Mouse (Mus musculus) midbrain, embryonic 14.5 days (tissue): ENCODE measurements around the gene Pnkd. TPM values are rescaled to one million over a fixed set of nuclear protein-coding genes. Genes with fewer than 3 reads are reported as not detected.
A peak's percentile ranks its signal among the peaks of the same experiment; 100 is the strongest.

Source experiments
- ATAC-seq: fragments of 200-750 bp; cut with Nextera tagmentation; 2 replicates; pipeline ENCODE4 v1.8.0; 2017; ENCODE audit warnings: moderate number of reproducible peaks, moderate library complexity; ENCODE audit not compliant: low FRiP score, low TSS enrichment
- DNase-seq: peaks from one replicate; pipeline ENCODE4 v3.0.0-alpha.2; 2015
- H3K27ac ChIP-seq: fragments of 300-500 bp; sonication (generic); replicated peaks from 2 replicates; pipeline ENCODE4 v1.5.1; 2014; ENCODE audit warnings: mild to moderate bottlenecking, low read depth, low read length, moderate library complexity
- H3K27me3 ChIP-seq: fragments of 300-500 bp; sonication (generic); 2 replicates; pipeline ENCODE4 v1.6.1; 2014; ENCODE audit warnings: low read length, control low read depth, mixed read lengths; ENCODE audit not compliant: control insufficient read depth, insufficient read depth
- H3K36me3 ChIP-seq: fragments of 300-500 bp; sonication (generic); 2 replicates; pipeline ENCODE4 v1.6.1; 2014; ENCODE audit warnings: low read length, control low read depth; ENCODE audit not compliant: control insufficient read depth, insufficient read depth
- H3K4me1 ChIP-seq: fragments of 300-500 bp; sonication (generic); 2 replicates; pipeline ENCODE4 v1.6.1; 2014; ENCODE audit warnings: mild to moderate bottlenecking, antibody characterized with exemption, low read length, control low read depth; ENCODE audit not compliant: control insufficient read depth, insufficient read depth
- H3K4me2 ChIP-seq: fragments of 300-500 bp; sonication (generic); 2 replicates; pipeline ENCODE4 v1.6.1; 2014; ENCODE audit warnings: mild to moderate bottlenecking, low read length, moderate library complexity
- H3K4me3 ChIP-seq: fragments of 300-500 bp; sonication (generic); replicated peaks from 2 replicates; pipeline ENCODE4 v1.5.1; 2014; ENCODE audit warnings: low read depth, low read length
- H3K9ac ChIP-seq: fragments of 300-500 bp; sonication (generic); replicated peaks from 2 replicates; pipeline ENCODE4 v1.6.1; 2014; ENCODE audit warnings: mild to moderate bottlenecking, low read length, moderate library complexity
- H3K9me3 ChIP-seq: fragments of 300-500 bp; sonication (generic); 2 replicates; pipeline ENCODE4 v1.6.1; 2016; ENCODE audit warnings: low read length, control low read depth, mixed read lengths; ENCODE audit not compliant: control insufficient read depth
- WGBS: fragments of 180-500 bp; shearing (Covaris S2); extraction: QIAGEN DNeasy Blood & Tissue Kit; methylation state at CpG from one replicate; pipeline ENCODE4 v1.1.7; 2014; 5-methylcytosine and 5-hydroxymethylcytosine counted together
- polyA plus RNA-seq: library from polyadenylated mRNA; unstranded; fragments of >200 nt; fragmentation: Nextera tagmentation; extraction: Ambion mirVana; gene quantifications from 2 replicates; pipeline ENCODE4 v1.2.1, GENCODE M21; 2014

Pnkd gene
- polyA plus RNA-seq, 1 experiment from 2014 or later = 99.0 TPM

GRCm38 (mm10) chr1:74298157-74298750 lies 13.5 kb downstream of the Pnkd start:
- ATAC-seq = no peak
- Histone ChIP-seq H3K9ac (no peak overlapping the region), H3K9me3 (no peaks in the 10 kb centered on the region), H3K27ac (no peak overlapping the region), H3K27me3 (no peaks in the 10 kb centered on the region; the same call in 1 of the 2 replicates), H3K4me1 (peaks cover 15% of the 10 kb centered on the region), H3K36me3 (0 out of 2 replicates have a peak, but pooled peaks cover 2% of the 10 kb centered on the region), H3K4me3 (no peak overlapping the region), H3K4me2 (no peak overlapping the region)
- 82% methylated on average over 5 of the region's 5 CpGs for WGBS
- DNase-seq = no peak

- H3K36me3 ChIP-seq = 0 out of 2 replicates have a peak, but pooled peaks cover 2% of the 10 kb centered on the region
- no peak for DNase-seq
- no peaks in the 10 kb centered on the region for H3K9me3 ChIP-seq
- H3K27me3 ChIP-seq = peaks cover 7% of the 10 kb centered on the region; the same call in 1 of the 2 replicates
- H3K27ac ChIP-seq = no peak overlapping the region
- WGBS = 73% methylated on average over 5 of the region's 5 CpGs
- H3K4me3 ChIP-seq = no peak overlapping the region
- no peak overlapping the region for H3K4me2 ChIP-seq
- peaks cover 21% of the 10 kb centered on the region for H3K4me1 ChIP-seq
- H3K9ac ChIP-seq = no peak overlapping the region
- ATAC-seq = no peak
Observed at GRCm38 (mm10) chr1:74298996-74299395, 14.3 kb downstream of the Pnkd start.

- Histone ChIP-seq H3K4me3 (no peak overlapping the region), H3K4me2 (no peak overlapping the region), H3K9me3 (no peaks in the 10 kb centered on the region), H3K36me3 (no peaks in the 10 kb centered on the region), H3K9ac (no peak overlapping the region), H3K27me3 (peaks cover 15% of the 10 kb centered on the region), H3K27ac (no peak overlapping the region), H3K4me1 (peaks cover 13% of the 10 kb centered on the region)
- WGBS = 92% methylated on average over 6 of the region's 6 CpGs
- DNase-seq (no peak), ATAC-seq (no peak)
Observed at GRCm38 (mm10) chr1:74300347-74301110, 15.8 kb downstream of the Pnkd start.

- WGBS = 90% methylated on average over 7 of the region's 7 CpGs
- no peaks in the 10 kb centered on the region for H3K9me3 ChIP-seq
- no peak overlapping the region for H3K4me3 ChIP-seq
- H3K4me2 ChIP-seq = no peak overlapping the region
- no peak overlapping the region for H3K27ac ChIP-seq
- H3K9ac ChIP-seq = no peak overlapping the region
- H3K27me3 ChIP-seq = peaks cover 15% of the 10 kb centered on the region
- ATAC-seq = no peak
- peaks cover 6% of the 10 kb centered on the region; the same call in 1 of the 2 replicates for H3K4me1 ChIP-seq
- no peak for DNase-seq
- no peaks in the 10 kb centered on the region for H3K36me3 ChIP-seq
Observed at GRCm38 (mm10) chr1:74302229-74302628, 17.5 kb downstream of the Pnkd start.

GRCm38 (mm10) chr1:74302835-74303234 lies 18.1 kb downstream of the Pnkd start:
- no peaks in the 10 kb centered on the region for H3K9me3 ChIP-seq
- H3K36me3 ChIP-seq = no peaks in the 10 kb centered on the region
- no peak overlapping the region for H3K27ac ChIP-seq
- no peak overlapping the region for H3K9ac ChIP-seq
- H3K4me1 ChIP-seq = peaks cover 6% of the 10 kb centered on the region; the same call in 1 of the 2 replicates
- ATAC-seq (no peak), DNase-seq (no peak)
- no peak overlapping the region for H3K4me2 ChIP-seq
- 88% methylated on average over 2 of the region's 2 CpGs for WGBS
- peaks cover 15% of the 10 kb centered on the region for H3K27me3 ChIP-seq
- H3K4me3 ChIP-seq = no peak overlapping the region

- WGBS = under 1% methylated on average over 56 of the region's 56 CpGs
- peak overlapping the region; percentile 66 for H3K4me2 ChIP-seq
- H3K4me3 ChIP-seq = peak overlapping the region; percentile 37
- peaks cover 6% of the 10 kb centered on the region; the same call in 1 of the 2 replicates for H3K4me1 ChIP-seq
- H3K27me3 ChIP-seq = peaks cover 15% of the 10 kb centered on the region
- no peaks in the 10 kb centered on the region for H3K36me3 ChIP-seq
- DNase-seq (peak; percentile 42), ATAC-seq (peak; percentile 55)
- H3K27ac ChIP-seq = no peak overlapping the region
- 0 out of 2 replicates have a peak overlapping the region, but pooled peaks have one; percentile 23 for H3K9ac ChIP-seq
- no peaks in the 10 kb centered on the region for H3K9me3 ChIP-seq
Observed at GRCm38 (mm10) chr1:74303509-74304338, 19.0 kb downstream of the Pnkd start.

DNA sequence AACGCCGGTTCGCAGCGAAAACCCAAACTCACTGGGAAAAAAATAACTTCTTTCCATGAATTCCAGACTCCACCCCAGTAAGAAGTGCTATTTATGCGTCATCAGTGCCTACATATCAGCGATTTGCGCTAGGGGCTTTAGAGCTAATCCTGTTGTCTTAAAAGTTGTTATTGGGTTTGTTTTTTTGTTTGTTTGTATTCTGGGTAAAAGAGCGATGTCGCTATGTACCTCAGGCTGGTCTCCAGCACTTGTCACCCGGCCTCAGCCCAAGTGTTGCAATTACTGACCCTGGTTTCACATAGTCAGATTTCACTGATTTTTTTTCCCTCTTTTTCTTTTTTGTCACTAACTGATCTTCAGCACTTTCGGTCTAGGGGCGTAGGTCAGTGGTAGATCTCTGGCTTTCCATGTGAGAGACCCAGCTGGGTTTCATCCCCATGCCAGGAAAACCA lies 19.6 kb downstream of the Pnkd start:
- Histone ChIP-seq H3K4me1 (peaks cover 6% of the 10 kb centered on the region; the same call in 1 of the 2 replicates), H3K27me3 (peaks cover 15% of the 10 kb centered on the region), H3K36me3 (no peaks in the 10 kb centered on the region), H3K27ac (no peak overlapping the region), H3K9ac (no peak overlapping the region), H3K4me3 (peak overlapping the region; percentile 37), H3K9me3 (no peaks in the 10 kb centered on the region), H3K4me2 (peak overlapping the region; percentile 66)
- peak; percentile 3 for DNase-seq
- WGBS = 11% methylated on average over 12 of the region's 12 CpGs
- no peak for ATAC-seq

DNA sequence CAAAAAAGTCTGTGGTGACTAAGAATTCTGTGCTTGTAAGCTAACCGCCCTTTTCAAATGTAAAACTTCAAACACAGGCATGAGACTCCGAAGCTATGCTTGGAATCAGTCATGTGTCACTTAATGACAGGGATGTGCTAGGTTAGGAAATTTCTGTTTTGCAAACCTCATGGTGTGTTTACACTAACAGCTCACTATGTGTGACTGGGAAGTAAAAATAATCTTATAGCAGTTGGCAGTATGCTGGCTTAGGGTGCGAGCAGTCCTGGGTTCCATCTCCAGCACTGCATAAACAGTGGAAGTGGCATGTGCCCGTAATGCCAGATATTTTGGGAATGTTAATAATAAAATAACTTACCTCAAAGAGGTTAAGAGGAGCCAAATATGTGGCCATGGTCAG lies 20.2 kb downstream of the Pnkd start:
- WGBS = 80% methylated on average over 4 of the region's 4 CpGs
- H3K36me3 ChIP-seq = no peaks in the 10 kb centered on the region
- no peak overlapping the region for H3K4me3 ChIP-seq
- DNase-seq = no peak
- no peak overlapping the region for H3K27ac ChIP-seq
- H3K9ac ChIP-seq = no peak overlapping the region
- H3K4me2 ChIP-seq = no peak overlapping the region
- no peaks in the 10 kb centered on the region for H3K9me3 ChIP-seq
- H3K4me1 ChIP-seq = peaks cover 6% of the 10 kb centered on the region; the same call in 1 of the 2 replicates
- H3K27me3 ChIP-seq = peaks cover 15% of the 10 kb centered on the region
- ATAC-seq = no peak
